Mouse (Mus musculus): ENCODE measurements around the gene Churc1.

DNA sequence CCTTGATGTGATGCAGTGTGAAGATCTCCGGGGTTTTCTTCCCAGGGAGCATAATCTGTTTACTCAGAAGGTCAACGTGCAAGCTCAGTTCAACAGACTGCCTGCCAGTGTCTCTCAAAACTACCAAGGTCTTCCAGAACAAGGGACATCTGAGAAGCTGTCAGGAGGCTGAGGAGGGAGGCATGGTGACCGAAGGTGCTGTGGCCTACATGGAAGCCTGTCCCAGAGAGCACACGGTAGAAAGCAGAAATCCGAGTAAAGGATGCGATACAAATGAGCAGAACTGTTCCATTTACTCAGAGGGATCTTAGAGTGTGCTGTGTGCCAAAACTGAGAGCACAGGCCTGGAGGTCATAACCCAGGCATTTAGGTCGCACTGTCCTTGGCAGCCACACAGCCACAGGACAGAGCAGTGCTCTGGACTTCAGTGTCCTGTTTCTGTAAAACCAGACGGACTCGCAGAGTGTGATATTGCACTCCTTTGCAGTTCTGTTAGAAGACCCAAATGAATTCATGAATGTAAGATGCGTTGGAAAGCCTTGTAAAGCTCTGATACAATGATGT, 18.8 kb downstream of the Churc1 start:
- TF ChIP-seq CTCF (IDR thresholded peaks at IDR 0.05) (no peak), POLR2A (IDR thresholded peaks at IDR 0.05; ENCODE audit: insufficient read depth, low read depth, low read length) (no peak), EP300 (IDR thresholded peaks at IDR 0.05; ENCODE audit: insufficient read depth, low read depth, low read length) (no peak)
